Mouse (Mus musculus): ENCODE results near the gene Zfp428. TPM values are rescaled to one million over a fixed set of nuclear protein-coding genes. Genes with fewer than 3 reads are reported as not detected.
"Not testable (repeated sequence)": the region's sequence is repeated elsewhere in the genome, so short reads cannot be mapped to it uniquely, and the experiment has no call there.

Gene Zfp428
- polyA plus RNA-seq, 1 experiment from 2014 or later: 4.2 TPM

- Histone ChIP-seq H3K9ac (no peak overlapping the region), H3K4me1 (replicated peaks) (peaks cover 46% of the 10 kb centered on the region), H3K9me3 (replicated peaks) (no peaks in the 10 kb centered on the region), H3K27me3 (peaks cover 73% of the 10 kb centered on the region), H3K4me2 (no peak overlapping the region; the same call in 1 of the 2 replicates), H3K36me3 (replicated peaks) (no peaks in the 10 kb centered on the region), H3K27ac (replicated peaks) (no peak overlapping the region), H3K4me3 (replicated peaks) (no peak overlapping the region)
- no peak for ATAC-seq (ENCODE audit: insufficient read depth)
- WGBS (ENCODE audit: insufficient replicate concordance): 13% methylated on average over 4 of the region's 4 CpGs
Measured at GRCm38 (mm10) chr7:24504868-24505267, 1.9 kb upstream of the Zfp428 start.

GRCm38 (mm10) chr7:24505447-24506064, 1.2 kb upstream of the Zfp428 start:
- no peak for ATAC-seq (ENCODE audit: insufficient read depth)
- no peaks in the 10 kb centered on the region for H3K36me3 ChIP-seq (replicated peaks)
- 49% methylated on average over 15 of the region's 15 CpGs for WGBS (ENCODE audit: insufficient replicate concordance)
- H3K4me1 ChIP-seq (replicated peaks): peaks cover 40% of the 10 kb centered on the region
- no peak overlapping the region for H3K9ac ChIP-seq
- H3K9me3 ChIP-seq (replicated peaks): no peaks in the 10 kb centered on the region
- H3K4me2 ChIP-seq: peak overlapping the region; percentile 95; the same call in 1 of the 2 replicates
- no peak overlapping the region for H3K4me3 ChIP-seq (replicated peaks)
- H3K27me3 ChIP-seq: peaks cover 66% of the 10 kb centered on the region
- H3K27ac ChIP-seq (replicated peaks): no peak overlapping the region

DNA sequence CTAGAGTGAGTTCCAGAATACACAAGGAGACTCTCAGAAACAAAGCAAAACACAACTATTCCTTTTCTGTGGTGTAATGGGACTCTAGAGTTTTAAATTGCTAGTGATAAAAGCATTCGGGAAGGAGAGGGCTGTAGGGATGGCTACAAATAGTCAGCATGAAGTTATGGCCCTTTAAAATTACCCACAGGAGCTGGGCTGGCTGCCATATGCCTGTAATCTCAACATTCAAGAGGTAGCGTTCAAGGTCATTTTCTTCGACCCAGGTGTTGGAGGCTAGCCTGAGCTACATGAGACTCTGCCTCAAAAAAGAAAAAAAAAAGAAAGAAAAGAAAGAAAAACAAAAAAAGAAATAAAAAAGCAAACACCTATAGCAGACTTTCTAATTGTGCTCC, 744 bp upstream of the Zfp428 start:
- peak overlapping the region; percentile 68; the same call in 1 of the 2 replicates for H3K4me3 ChIP-seq (replicated peaks)
- H3K36me3 ChIP-seq (replicated peaks): no peaks in the 10 kb centered on the region
- WGBS (ENCODE audit: insufficient replicate concordance): 37% methylated on average over 3 of the region's 3 CpGs
- no peaks in the 10 kb centered on the region for H3K9me3 ChIP-seq (replicated peaks)
- no peak overlapping the region for H3K9ac ChIP-seq
- no peak overlapping the region for H3K27ac ChIP-seq (replicated peaks)
- ATAC-seq (ENCODE audit: insufficient read depth): no peak
- peaks cover 61% of the 10 kb centered on the region for H3K27me3 ChIP-seq
- peaks cover 40% of the 10 kb centered on the region for H3K4me1 ChIP-seq (replicated peaks)
- H3K4me2 ChIP-seq: peak overlapping the region; percentile 95

- peak overlapping the region; percentile 95 for H3K4me2 ChIP-seq
- ATAC-seq (ENCODE audit: insufficient read depth): no peak
- no peaks in the 10 kb centered on the region for H3K9me3 ChIP-seq (replicated peaks)
- no peak overlapping the region for H3K27ac ChIP-seq (replicated peaks)
- H3K27me3 ChIP-seq: peaks cover 57% of the 10 kb centered on the region
- no peak overlapping the region for H3K9ac ChIP-seq
- 5% methylated on average over 12 of the region's 12 CpGs for WGBS (ENCODE audit: insufficient replicate concordance)
- H3K4me3 ChIP-seq (replicated peaks): peak overlapping the region; percentile 68
- H3K4me1 ChIP-seq (replicated peaks): peaks cover 40% of the 10 kb centered on the region
- H3K36me3 ChIP-seq (replicated peaks): no peaks in the 10 kb centered on the region
Measured at GRCm38 (mm10) chr7:24506476-24506837, 349 bp upstream of the Zfp428 start.

GRCm38 (mm10) chr7:24507726-24508114, 914 bp downstream of the Zfp428 start:
- H3K36me3 ChIP-seq (replicated peaks): no peaks in the 10 kb centered on the region
- H3K4me1 ChIP-seq (replicated peaks): peaks cover 40% of the 10 kb centered on the region
- under 1% methylated on average over 20 of the region's 20 CpGs for WGBS (ENCODE audit: insufficient replicate concordance)
- peak overlapping the region; percentile 68 for H3K4me3 ChIP-seq (replicated peaks)
- H3K27ac ChIP-seq (replicated peaks): peak overlapping the region; percentile 76
- peak overlapping the region; percentile 72 for H3K9ac ChIP-seq
- H3K27me3 ChIP-seq: peaks cover 46% of the 10 kb centered on the region
- peak; percentile 20 for ATAC-seq (ENCODE audit: insufficient read depth)
- peak overlapping the region; percentile 95 for H3K4me2 ChIP-seq
- H3K9me3 ChIP-seq (replicated peaks): no peaks in the 10 kb centered on the region

DNA sequence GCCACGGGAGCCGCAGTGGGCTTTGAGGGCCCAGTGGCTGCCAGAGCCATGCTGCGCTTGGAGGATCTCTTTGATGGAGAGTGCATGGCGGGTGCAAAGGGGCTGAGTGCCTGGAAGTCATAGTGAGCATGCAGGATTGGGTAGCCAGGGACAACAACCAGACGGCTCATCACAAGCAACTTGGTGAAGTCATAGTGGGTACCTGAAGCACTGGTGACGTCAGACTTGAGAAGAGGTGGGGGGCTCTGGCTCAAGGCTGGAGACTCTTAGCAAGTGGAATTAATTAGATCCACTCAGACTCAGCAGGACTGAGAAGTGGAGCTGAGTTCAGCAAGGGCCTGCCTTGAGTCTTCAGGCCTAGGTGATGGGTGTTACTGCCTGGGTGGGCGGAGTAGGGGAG, 5.5 kb downstream of the Zfp428 start, which contains the start of gene AC161166.1:
Gene AC161166.1 (minus strand): TSS at position 101 of the 400 bp plus-strand sequence.
- Histone ChIP-seq H3K36me3 (replicated peaks) (no peaks in the 10 kb centered on the region), H3K27me3 (no peaks in the 10 kb centered on the region)
- WGBS (ENCODE audit: insufficient replicate concordance): 77% methylated on average over 7 of the region's 7 CpGs

GRCm38 (mm10) chr7:24516319-24516718, 9.5 kb downstream of the Zfp428 start:
- not testable (repeated sequence) for ATAC-seq (ENCODE audit: insufficient read depth); H3K36me3 ChIP-seq (replicated peaks)

More for the DNA sequence above, 5.5 kb downstream of the Zfp428 start, which contains the start of gene AC161166.1:
- peaks cover 9% of the 10 kb centered on the region for H3K4me1 ChIP-seq (replicated peaks)
- ATAC-seq (ENCODE audit: insufficient read depth): no peak
- H3K27ac ChIP-seq (replicated peaks): no peak within 1 kb of the TSS
- no peak within 1 kb of the TSS for H3K4me2 ChIP-seq
- H3K9ac ChIP-seq: no peak within 1 kb of the TSS
- H3K9me3 ChIP-seq (replicated peaks): no peaks in the 10 kb centered on the region
- no peak within 1 kb of the TSS for H3K4me3 ChIP-seq (replicated peaks)

DNA sequence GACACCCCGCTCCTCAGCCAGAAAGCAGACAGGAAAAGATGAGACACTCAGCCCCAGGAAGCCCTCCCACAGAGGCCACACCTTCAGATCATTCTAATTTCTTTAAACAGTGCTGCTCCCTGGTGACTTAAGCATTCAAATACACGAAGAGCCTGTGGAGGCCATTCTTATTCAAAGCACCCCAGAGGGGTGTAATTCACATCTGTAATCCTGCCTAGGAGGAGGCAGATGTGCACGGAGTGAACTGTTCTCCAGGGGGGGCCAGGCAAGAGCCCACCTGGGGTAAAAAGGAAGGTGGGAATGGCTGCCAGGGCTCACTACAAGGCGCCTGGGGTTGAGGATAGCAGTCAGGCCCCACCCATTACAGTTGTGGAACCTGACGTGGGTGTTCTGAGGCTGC, 10.3 kb downstream of the Zfp428 start:
- H3K4me2 ChIP-seq: no peak overlapping the region
- H3K36me3 ChIP-seq (replicated peaks): no peaks in the 10 kb centered on the region
- H3K9me3 ChIP-seq (replicated peaks): no peaks in the 10 kb centered on the region
- H3K27me3 ChIP-seq: no peaks in the 10 kb centered on the region
- H3K9ac ChIP-seq: no peak overlapping the region
- H3K27ac ChIP-seq (replicated peaks): no peak overlapping the region
- ATAC-seq (ENCODE audit: insufficient read depth): no peak
- H3K4me3 ChIP-seq (replicated peaks): no peak overlapping the region
- WGBS (ENCODE audit: insufficient replicate concordance): 54% methylated on average over 5 of the region's 5 CpGs
- H3K4me1 ChIP-seq (replicated peaks): no peaks in the 10 kb centered on the region

More at GRCm38 (mm10) chr7:24516319-24516718, 9.5 kb downstream of the Zfp428 start:
- not testable (repeated sequence) for H3K4me3 ChIP-seq (replicated peaks); H3K9me3 ChIP-seq (replicated peaks); H3K4me2 ChIP-seq; H3K27ac ChIP-seq (replicated peaks); H3K9ac ChIP-seq; H3K27me3 ChIP-seq; H3K4me1 ChIP-seq (replicated peaks)
- WGBS (ENCODE audit: insufficient replicate concordance): 57% methylated on average over 8 of the region's 8 CpGs

GRCm38 (mm10) chr7:24517654-24518053, 10.8 kb downstream of the Zfp428 start:
- H3K4me1 ChIP-seq (replicated peaks): no peaks in the 10 kb centered on the region
- no peaks in the 10 kb centered on the region for H3K36me3 ChIP-seq (replicated peaks)
- H3K27me3 ChIP-seq: no peaks in the 10 kb centered on the region
- H3K27ac ChIP-seq (replicated peaks): no peak overlapping the region
- H3K9me3 ChIP-seq (replicated peaks): no peaks in the 10 kb centered on the region
- ATAC-seq (ENCODE audit: insufficient read depth): no peak
- no peak overlapping the region for H3K4me3 ChIP-seq (replicated peaks)
- WGBS (ENCODE audit: insufficient replicate concordance): 74% methylated on average over 6 of the region's 6 CpGs
- no peak overlapping the region for H3K9ac ChIP-seq
- H3K4me2 ChIP-seq: no peak overlapping the region

DNA sequence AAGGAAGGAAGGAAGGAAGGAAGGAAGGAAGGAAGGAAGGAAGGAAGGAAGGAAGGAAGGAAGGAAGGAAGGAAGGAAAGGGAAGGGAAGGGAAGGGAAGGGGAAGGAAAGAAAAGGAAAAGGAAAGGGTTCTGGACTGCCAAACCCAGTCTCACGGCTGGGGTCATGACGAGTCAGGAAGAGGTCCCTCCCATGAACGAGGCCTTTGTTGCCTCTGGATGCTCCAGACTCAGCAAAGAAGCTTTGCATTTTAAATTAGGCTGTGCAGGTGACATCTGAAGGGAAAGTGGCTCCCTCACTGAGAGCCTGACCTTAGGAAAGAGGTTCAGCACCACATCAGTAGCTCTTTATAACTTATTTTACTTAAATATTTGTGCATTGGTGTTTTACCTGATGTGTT, 12.3 kb downstream of the Zfp428 start:
- no peaks in the 10 kb centered on the region for H3K9me3 ChIP-seq (replicated peaks)
- 50% methylated on average over 3 of the region's 3 CpGs for WGBS (ENCODE audit: insufficient replicate concordance)
- H3K27ac ChIP-seq (replicated peaks): no peak overlapping the region
- no peak overlapping the region for H3K4me3 ChIP-seq (replicated peaks)
- ATAC-seq (ENCODE audit: insufficient read depth): no peak
- H3K4me2 ChIP-seq: no peak overlapping the region
- no peak overlapping the region for H3K9ac ChIP-seq
- no peaks in the 10 kb centered on the region for H3K36me3 ChIP-seq (replicated peaks)
- H3K4me1 ChIP-seq (replicated peaks): no peaks in the 10 kb centered on the region
- no peaks in the 10 kb centered on the region for H3K27me3 ChIP-seq

- H3K4me3 ChIP-seq (replicated peaks); H3K4me1 ChIP-seq (replicated peaks); H3K9ac ChIP-seq; H3K4me2 ChIP-seq; H3K27me3 ChIP-seq; H3K36me3 ChIP-seq (replicated peaks); H3K27ac ChIP-seq (replicated peaks); ATAC-seq (ENCODE audit: insufficient read depth); H3K9me3 ChIP-seq (replicated peaks): not testable (repeated sequence)
- WGBS (ENCODE audit: insufficient replicate concordance): 75% methylated on average over 10 of the region's 10 CpGs
Measured at GRCm38 (mm10) chr7:24520054-24520453, 13.2 kb downstream of the Zfp428 start.

DNA sequence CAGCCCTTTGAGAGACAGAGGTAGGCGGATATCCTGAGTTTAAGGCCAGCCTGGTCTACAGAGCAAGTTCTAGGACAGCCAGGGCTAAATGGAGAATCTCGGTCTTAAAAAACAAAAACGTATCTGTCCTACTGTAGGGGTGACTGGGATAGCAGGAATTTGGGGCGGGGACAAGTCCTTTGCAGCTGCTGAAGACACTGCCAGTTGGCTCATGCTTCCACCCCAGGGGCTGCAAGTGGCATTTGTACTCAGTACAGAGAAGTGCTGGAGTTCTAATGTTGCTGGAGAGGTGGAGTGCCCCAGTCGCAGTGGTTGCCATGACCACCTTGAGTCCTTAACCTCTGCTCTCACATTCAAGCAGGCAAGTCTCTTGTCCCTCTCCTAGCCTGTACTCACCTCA, 16.0 kb downstream of the Zfp428 start:
- Histone ChIP-seq H3K4me1 (replicated peaks) (no peaks in the 10 kb centered on the region), H3K9ac (no peak overlapping the region), H3K4me3 (replicated peaks) (no peak overlapping the region), H3K27me3 (no peaks in the 10 kb centered on the region), H3K4me2 (no peak overlapping the region), H3K36me3 (replicated peaks) (no peaks in the 10 kb centered on the region), H3K9me3 (replicated peaks) (no peaks in the 10 kb centered on the region), H3K27ac (replicated peaks) (no peak overlapping the region)
- no peak for ATAC-seq (ENCODE audit: insufficient read depth)
- 43% methylated on average over 5 of the region's 5 CpGs for WGBS (ENCODE audit: insufficient replicate concordance)
